Mouse (Mus musculus): Measurements from ENCODE around the gene Sesn3. TPM values are rescaled to one million over a fixed set of nuclear protein-coding genes. Genes with fewer than 3 reads are reported as not detected.

The Sesn3 gene
- polyA plus RNA-seq, 1 experiment from 2014 or later: 4.0 TPM

DNA sequence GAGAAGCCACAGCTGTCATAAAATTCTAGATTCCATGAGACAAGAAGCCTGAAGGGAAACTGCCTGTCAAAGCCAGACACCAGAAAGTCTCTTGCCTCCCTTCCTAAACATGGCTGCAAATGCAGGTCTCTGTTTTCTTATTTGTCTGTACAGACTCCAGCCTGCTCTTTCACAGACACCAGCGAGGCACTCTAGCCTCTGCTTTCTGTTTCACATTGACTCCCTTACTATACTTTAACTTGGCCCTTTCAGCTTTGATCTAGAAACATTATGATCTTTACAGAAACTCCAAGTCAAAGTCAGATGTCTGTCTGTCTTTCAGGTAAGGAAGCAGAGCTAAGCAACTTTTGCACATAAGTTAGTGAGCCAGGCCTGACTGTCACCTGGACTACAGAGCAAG lies 77.5 kb downstream of the Sesn3 start:
- H3K4me3 ChIP-seq (ENCODE audit: low read depth, low read length): no peak overlapping the region
- H3K4me2 ChIP-seq: no peak overlapping the region
- no peaks in the 10 kb centered on the region for H3K27me3 ChIP-seq (replicated peaks; ENCODE audit: control insufficient read depth, insufficient read depth, low read length)
- ATAC-seq (replicated peaks; ENCODE audit: low FRiP score) (no peak), DNase-seq (ENCODE audit: low spot score) (no peak)
- H3K9ac ChIP-seq (ENCODE audit: low read depth, low read length): no peak overlapping the region
- WGBS: 78% methylated on average over 1 of the region's 1 CpGs
- 0 out of 2 replicates have a peak, but pooled peaks cover 2% of the 10 kb centered on the region for H3K4me1 ChIP-seq (replicated peaks; ENCODE audit: control insufficient read depth, insufficient read depth, low read length)
- no peak overlapping the region for H3K27ac ChIP-seq (ENCODE audit: low read depth, low read length)
- no peaks in the 10 kb centered on the region for H3K36me3 ChIP-seq (ENCODE audit: control insufficient read depth, insufficient read depth, low read length)
- H3K9me3 ChIP-seq (ENCODE audit: control insufficient read depth, low read length): no peaks in the 10 kb centered on the region

- no peak overlapping the region for H3K9ac ChIP-seq (ENCODE audit: low read depth, low read length)
- 72% methylated on average over 6 of the region's 6 CpGs for WGBS
- 0 out of 2 replicates have a peak, but pooled peaks cover 2% of the 10 kb centered on the region for H3K4me1 ChIP-seq (replicated peaks; ENCODE audit: control insufficient read depth, insufficient read depth, low read length)
- DNase-seq (ENCODE audit: low spot score) (no peak), ATAC-seq (replicated peaks; ENCODE audit: low FRiP score) (peak; percentile 68)
- no peaks in the 10 kb centered on the region for H3K27me3 ChIP-seq (replicated peaks; ENCODE audit: control insufficient read depth, insufficient read depth, low read length)
- H3K4me3 ChIP-seq (ENCODE audit: low read depth, low read length): no peak overlapping the region
- H3K27ac ChIP-seq (ENCODE audit: low read depth, low read length): no peak overlapping the region
- H3K9me3 ChIP-seq (ENCODE audit: control insufficient read depth, low read length): no peaks in the 10 kb centered on the region
- H3K36me3 ChIP-seq (ENCODE audit: control insufficient read depth, insufficient read depth, low read length): no peaks in the 10 kb centered on the region
- no peak overlapping the region for H3K4me2 ChIP-seq
Observed at GRCm38 (mm10) chr9:14354852-14355251, 80.0 kb downstream of the Sesn3 start.

DNA sequence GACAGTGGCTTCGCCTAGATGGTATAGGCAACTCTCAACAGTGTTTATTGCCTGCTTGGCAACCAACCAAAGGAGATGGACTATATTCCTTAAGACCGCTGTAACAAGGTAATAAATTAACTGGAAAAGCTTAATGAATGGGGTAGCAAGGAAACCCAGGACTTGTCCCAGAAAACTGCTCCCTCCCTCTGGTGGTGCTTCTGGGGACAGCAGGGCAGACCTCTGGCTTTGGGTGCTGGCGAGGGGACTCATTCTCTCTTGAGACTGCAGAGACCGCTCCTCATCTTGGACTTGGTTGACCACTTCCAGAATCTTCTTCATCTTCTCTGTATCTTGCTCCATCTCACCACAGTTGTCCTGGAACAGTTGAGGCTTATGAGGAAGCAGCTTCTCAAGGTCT lies 82.2 kb downstream of the Sesn3 start:
- no peak for ATAC-seq (replicated peaks; ENCODE audit: low FRiP score)
- 88% methylated on average over 4 of the region's 4 CpGs for WGBS
- no peak overlapping the region for H3K4me3 ChIP-seq (ENCODE audit: low read depth, low read length)
- H3K9ac ChIP-seq (ENCODE audit: low read depth, low read length): no peak overlapping the region
- H3K9me3 ChIP-seq (ENCODE audit: control insufficient read depth, low read length): no peaks in the 10 kb centered on the region
- no peak for DNase-seq (ENCODE audit: low spot score)
- no peaks in the 10 kb centered on the region for H3K36me3 ChIP-seq (ENCODE audit: control insufficient read depth, insufficient read depth, low read length)
- 0 out of 2 replicates have a peak, but pooled peaks cover 2% of the 10 kb centered on the region for H3K4me1 ChIP-seq (replicated peaks; ENCODE audit: control insufficient read depth, insufficient read depth, low read length)
- no peak overlapping the region for H3K27ac ChIP-seq (ENCODE audit: low read depth, low read length)
- H3K4me2 ChIP-seq: no peak overlapping the region
- H3K27me3 ChIP-seq (replicated peaks; ENCODE audit: control insufficient read depth, insufficient read depth, low read length): no peaks in the 10 kb centered on the region

DNA sequence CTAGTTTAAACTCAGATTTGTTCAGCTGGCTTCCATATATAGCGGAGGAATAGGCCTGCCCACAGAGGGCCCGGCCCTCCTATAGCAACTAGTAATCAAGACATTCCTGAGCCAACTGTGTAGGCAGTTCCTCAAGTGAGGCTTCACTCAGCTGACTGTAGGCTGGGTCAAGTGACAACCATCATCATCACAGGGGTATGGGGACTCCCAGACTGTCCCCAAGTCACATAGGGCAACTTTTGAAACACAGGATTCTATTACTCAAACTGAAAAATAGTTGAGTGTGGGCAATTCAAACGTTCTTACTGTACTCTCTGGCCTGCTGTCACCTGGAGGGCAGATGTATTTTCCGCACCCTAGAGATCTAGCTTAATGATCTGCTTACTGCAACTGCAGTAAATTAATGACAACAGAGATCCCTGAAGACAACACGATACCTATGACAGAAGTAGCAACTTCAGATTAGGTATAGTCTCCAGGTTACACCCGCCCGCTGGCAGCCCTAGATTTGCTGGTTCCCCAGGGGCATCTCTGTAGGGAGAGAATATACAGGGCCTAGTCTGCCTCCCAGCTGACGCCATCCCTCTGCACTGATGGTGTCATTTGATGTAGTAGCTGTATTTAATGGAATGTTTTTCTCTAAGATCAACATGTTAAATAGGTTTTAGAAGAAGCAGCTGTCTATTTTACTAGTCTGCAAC lies 87.4 kb downstream of the Sesn3 start:
- Histone ChIP-seq H3K36me3 (ENCODE audit: control insufficient read depth, insufficient read depth, low read length) (no peaks in the 10 kb centered on the region), H3K4me3 (ENCODE audit: low read depth, low read length) (no peak overlapping the region), H3K9ac (ENCODE audit: low read depth, low read length) (no peak overlapping the region), H3K9me3 (ENCODE audit: control insufficient read depth, low read length) (no peaks in the 10 kb centered on the region), H3K27me3 (replicated peaks; ENCODE audit: control insufficient read depth, insufficient read depth, low read length) (no peaks in the 10 kb centered on the region), H3K27ac (ENCODE audit: low read depth, low read length) (no peak overlapping the region), H3K4me2 (no peak overlapping the region), H3K4me1 (replicated peaks; ENCODE audit: control insufficient read depth, insufficient read depth, low read length) (peaks cover 24% of the 10 kb centered on the region)
- 85% methylated on average over 8 of the region's 8 CpGs for WGBS
- DNase-seq (ENCODE audit: low spot score) (no peak), ATAC-seq (replicated peaks; ENCODE audit: low FRiP score) (no peak)

DNA sequence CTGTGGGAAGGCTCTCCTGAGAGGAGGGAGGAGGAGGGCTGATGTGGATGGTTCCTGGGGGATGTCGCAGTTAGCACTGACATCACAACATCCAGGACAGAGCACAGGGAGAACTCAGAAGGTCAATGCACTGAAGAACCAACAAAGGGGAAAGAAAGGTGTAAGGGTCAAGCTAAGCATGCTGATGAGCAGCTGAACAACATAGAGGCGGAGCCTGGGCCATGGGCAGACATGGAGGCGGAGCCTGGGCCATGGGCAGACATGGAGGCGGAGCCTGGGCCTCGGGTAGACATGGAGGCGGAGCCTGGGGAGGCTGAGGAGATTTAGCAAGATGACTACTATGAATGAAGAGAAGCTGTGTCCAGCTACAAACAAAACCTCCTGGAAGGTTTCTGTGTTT lies 88.7 kb downstream of the Sesn3 start:
- no peak overlapping the region for H3K9ac ChIP-seq (ENCODE audit: low read depth, low read length)
- peaks cover 27% of the 10 kb centered on the region for H3K4me1 ChIP-seq (replicated peaks; ENCODE audit: control insufficient read depth, insufficient read depth, low read length)
- ATAC-seq (replicated peaks; ENCODE audit: low FRiP score): peak; percentile 69
- H3K27ac ChIP-seq (ENCODE audit: low read depth, low read length): no peak overlapping the region; the same call in 1 of the 2 replicates
- H3K9me3 ChIP-seq (ENCODE audit: control insufficient read depth, low read length): peaks cover under 1% of the 10 kb centered on the region; the same call in 1 of the 2 replicates
- no peak overlapping the region for H3K4me3 ChIP-seq (ENCODE audit: low read depth, low read length)
- WGBS: 76% methylated on average over 6 of the region's 6 CpGs
- H3K36me3 ChIP-seq (ENCODE audit: control insufficient read depth, insufficient read depth, low read length): no peaks in the 10 kb centered on the region
- H3K4me2 ChIP-seq: no peak overlapping the region
- no peaks in the 10 kb centered on the region for H3K27me3 ChIP-seq (replicated peaks; ENCODE audit: control insufficient read depth, insufficient read depth, low read length)
- no peak for DNase-seq (ENCODE audit: low spot score)

DNA sequence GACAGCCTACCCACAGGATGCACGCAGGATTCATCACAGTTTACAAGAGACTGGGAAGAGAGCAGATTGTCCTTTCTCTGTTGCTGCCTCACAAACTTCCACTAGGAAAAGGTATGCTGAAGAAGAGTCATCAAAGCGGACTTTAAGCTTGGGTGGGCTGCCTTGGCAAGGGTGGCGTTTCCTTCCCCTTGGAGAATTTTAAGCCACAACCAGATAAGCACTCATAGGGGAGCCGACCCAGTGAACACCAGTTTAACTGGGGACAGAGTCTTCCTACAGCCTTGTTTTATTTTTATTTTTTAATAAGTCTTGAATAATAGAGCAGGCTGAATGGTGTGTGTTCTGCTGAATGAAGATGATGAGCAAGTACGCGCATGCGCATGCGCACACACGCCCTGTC lies 89.9 kb downstream of the Sesn3 start:
- ATAC-seq (replicated peaks; ENCODE audit: low FRiP score) (no peak), DNase-seq (ENCODE audit: low spot score) (no peak)
- Histone ChIP-seq H3K9me3 (ENCODE audit: control insufficient read depth, low read length) (peaks cover 4% of the 10 kb centered on the region; the same call in 1 of the 2 replicates), H3K4me1 (replicated peaks; ENCODE audit: control insufficient read depth, insufficient read depth, low read length) (peaks cover 30% of the 10 kb centered on the region), H3K36me3 (ENCODE audit: control insufficient read depth, insufficient read depth, low read length) (no peaks in the 10 kb centered on the region), H3K27me3 (replicated peaks; ENCODE audit: control insufficient read depth, insufficient read depth, low read length) (no peaks in the 10 kb centered on the region), H3K4me2 (no peak overlapping the region), H3K4me3 (ENCODE audit: low read depth, low read length) (no peak overlapping the region), H3K9ac (ENCODE audit: low read depth, low read length) (no peak overlapping the region), H3K27ac (ENCODE audit: low read depth, low read length) (no peak overlapping the region)
- 79% methylated on average over 9 of the region's 9 CpGs for WGBS

DNA sequence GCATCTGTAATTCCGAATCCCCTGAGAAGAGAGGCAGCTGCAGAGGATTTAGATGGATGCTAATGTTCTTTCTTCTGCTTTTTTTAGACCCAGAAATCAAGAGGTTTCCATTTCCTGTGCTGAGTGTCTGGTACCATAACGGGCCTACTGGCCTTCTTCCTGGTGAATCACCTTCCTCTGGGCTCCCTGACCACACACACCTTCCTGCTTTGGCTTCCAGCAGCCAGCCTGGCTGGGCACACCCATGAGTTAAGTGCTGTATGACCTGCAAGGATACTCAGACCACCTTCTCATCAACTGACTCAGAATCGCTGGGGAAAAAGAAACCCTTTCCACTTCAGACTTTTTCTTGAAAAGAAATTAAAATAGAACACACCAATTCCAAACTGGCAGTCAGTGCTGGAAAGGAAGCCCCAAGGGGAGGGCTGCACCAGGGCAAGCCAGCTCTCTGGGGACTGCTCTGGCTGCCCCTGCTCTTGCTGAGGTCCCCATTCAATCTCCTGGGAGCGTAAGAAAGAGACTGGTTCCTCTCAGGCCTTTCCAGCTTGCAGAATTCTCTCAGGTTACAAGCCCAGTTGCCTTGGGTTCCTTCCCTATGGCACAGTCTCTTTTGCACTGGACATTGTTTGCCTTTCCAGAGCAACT lies 90.7 kb downstream of the Sesn3 start:
- H3K36me3 ChIP-seq (ENCODE audit: control insufficient read depth, insufficient read depth, low read length): no peaks in the 10 kb centered on the region
- peaks cover 4% of the 10 kb centered on the region; the same call in 1 of the 2 replicates for H3K9me3 ChIP-seq (ENCODE audit: control insufficient read depth, low read length)
- no peak overlapping the region for H3K4me2 ChIP-seq
- DNase-seq (ENCODE audit: low spot score): no peak
- 0 out of 2 replicates have a peak overlapping the region, but pooled peaks have one; percentile 1 for H3K9ac ChIP-seq (ENCODE audit: low read depth, low read length)
- ATAC-seq (replicated peaks; ENCODE audit: low FRiP score): no peak
- no peak overlapping the region for H3K4me3 ChIP-seq (ENCODE audit: low read depth, low read length)
- H3K27me3 ChIP-seq (replicated peaks; ENCODE audit: control insufficient read depth, insufficient read depth, low read length): no peaks in the 10 kb centered on the region
- peaks cover 38% of the 10 kb centered on the region for H3K4me1 ChIP-seq (replicated peaks; ENCODE audit: control insufficient read depth, insufficient read depth, low read length)
- WGBS: 58% methylated on average over 4 of the region's 4 CpGs
- 0 out of 2 replicates have a peak overlapping the region, but pooled peaks have one; percentile 8 for H3K27ac ChIP-seq (ENCODE audit: low read depth, low read length)

DNA sequence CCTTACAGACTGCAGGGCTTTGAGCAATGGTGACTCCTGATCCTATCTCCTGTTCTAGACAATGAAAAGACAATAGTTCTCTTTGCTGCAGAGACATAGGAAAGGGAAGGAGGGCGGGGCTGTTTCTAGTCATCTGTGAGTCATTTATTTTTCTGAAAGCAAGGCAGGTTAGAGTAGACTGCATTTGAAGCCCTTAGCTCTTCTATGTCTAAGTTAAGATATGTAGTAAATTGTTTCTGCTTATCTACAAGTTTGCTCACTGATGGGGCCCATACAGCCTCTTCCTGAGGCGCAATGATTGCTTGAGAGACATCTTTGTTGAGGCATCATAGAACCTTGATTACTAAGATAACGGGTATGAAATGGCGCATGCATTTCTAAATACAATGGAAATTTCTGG lies 93.0 kb downstream of the Sesn3 start:
- Histone ChIP-seq H3K36me3 (ENCODE audit: control insufficient read depth, insufficient read depth, low read length) (no peaks in the 10 kb centered on the region), H3K4me2 (no peak overlapping the region), H3K27ac (ENCODE audit: low read depth, low read length) (0 out of 2 replicates have a peak overlapping the region, but pooled peaks have one; percentile 19), H3K9me3 (ENCODE audit: control insufficient read depth, low read length) (peaks cover 4% of the 10 kb centered on the region; the same call in 1 of the 2 replicates), H3K4me1 (replicated peaks; ENCODE audit: control insufficient read depth, insufficient read depth, low read length) (peaks cover 48% of the 10 kb centered on the region), H3K9ac (ENCODE audit: low read depth, low read length) (no peak overlapping the region), H3K27me3 (replicated peaks; ENCODE audit: control insufficient read depth, insufficient read depth, low read length) (no peaks in the 10 kb centered on the region), H3K4me3 (ENCODE audit: low read depth, low read length) (no peak overlapping the region)
- 86% methylated on average over 4 of the region's 4 CpGs for WGBS
- no peak for ATAC-seq (replicated peaks; ENCODE audit: low FRiP score)
- no peak for DNase-seq (ENCODE audit: low spot score)

All from liver, embryonic 11.5 days (tissue).